Mouse (Mus musculus) heart, embryonic 16.5 days (tissue): Measurements from ENCODE around the gene Efna4. TPM values are rescaled to one million over a fixed set of nuclear protein-coding genes. Genes with fewer than 3 reads are reported as not detected.

ENCODE experiments used
- ATAC-seq: fragments of 200-750 bp; cut with Nextera tagmentation; replicated peaks from 2 replicates; pipeline ENCODE4 v1.8.0; 2017; ENCODE audit warnings: moderate number of reproducible peaks; ENCODE audit not compliant: insufficient read depth, low FRiP score; ENCODE audit errors: extremely low read depth
- H3K27ac ChIP-seq: fragments of 300-500 bp; sonication (generic); 2 replicates; pipeline ENCODE4 v1.5.1; 2014; ENCODE audit warnings: mild to moderate bottlenecking, low read length, control low read depth, moderate library complexity
- H3K27me3 ChIP-seq: fragments of 300-500 bp; sonication (generic); 2 replicates; pipeline ENCODE4 v1.6.1; 2014; ENCODE audit warnings: low read length, mixed read lengths; ENCODE audit not compliant: control insufficient read depth, insufficient read depth
- H3K36me3 ChIP-seq: fragments of 300-500 bp; sonication (generic); 2 replicates; pipeline ENCODE4 v1.6.1; 2014; ENCODE audit not compliant: control insufficient read depth, insufficient read depth
- H3K4me1 ChIP-seq: fragments of 300-500 bp; sonication (generic); 2 replicates; pipeline ENCODE4 v1.6.1; 2014; ENCODE audit warnings: low read length, mixed read lengths; ENCODE audit not compliant: control insufficient read depth, insufficient read depth
- H3K4me2 ChIP-seq: fragments of 300-500 bp; sonication (generic); 2 replicates; pipeline ENCODE4 v1.6.1; 2014; ENCODE audit warnings: low read depth, mild to moderate bottlenecking, control low read depth, low read length
- H3K4me3 ChIP-seq: fragments of 300-500 bp; sonication (generic); 2 replicates; pipeline ENCODE4 v1.5.1; 2014; ENCODE audit warnings: mild to moderate bottlenecking, control low read depth, low read length
- H3K9ac ChIP-seq: fragments of 300-500 bp; sonication (generic); 2 replicates; pipeline ENCODE4 v1.6.1; 2014; ENCODE audit warnings: low read length, control low read depth
- H3K9me3 ChIP-seq: fragments of 300-500 bp; sonication (generic); replicated peaks from 2 replicates; pipeline ENCODE4 v1.6.1; 2016; ENCODE audit warnings: low read length; ENCODE audit not compliant: control insufficient read depth
- WGBS: fragments of 180-500 bp; shearing (Covaris S2); extraction: QIAGEN DNeasy Blood & Tissue Kit; methylation state at CpG from one replicate; pipeline ENCODE4 v1.1.7; 2014; 5-methylcytosine and 5-hydroxymethylcytosine counted together
- polyA plus RNA-seq: library from polyadenylated mRNA; unstranded; fragments of >200 nt; fragmentation: Nextera tagmentation; extraction: Ambion mirVana; gene quantifications from 2 replicates; pipeline ENCODE4 v1.2.1, GENCODE M21; 2015

The Efna4 gene
- polyA plus RNA-seq, 1 experiment from 2014 or later: 5.2 TPM

GRCm38 (mm10) chr3:89295685-89296230 lies 42.1 kb downstream of the Efna4 start:
- 69% methylated on average over 8 of the region's 8 CpGs for WGBS
- ATAC-seq: no peak
- Histone ChIP-seq H3K4me1 (peaks cover 5% of the 10 kb centered on the region; the same call in 1 of the 2 replicates), H3K27me3 (no peaks in the 10 kb centered on the region; the same call in 1 of the 2 replicates), H3K27ac (no peak overlapping the region), H3K4me3 (no peak overlapping the region), H3K9me3 (no peaks in the 10 kb centered on the region), H3K36me3 (no peaks in the 10 kb centered on the region), H3K4me2 (no peak overlapping the region), H3K9ac (no peak overlapping the region)

- no peak for ATAC-seq
- Histone ChIP-seq H3K9me3 (no peaks in the 10 kb centered on the region), H3K4me1 (no peaks in the 10 kb centered on the region), H3K27ac (no peak overlapping the region), H3K36me3 (no peaks in the 10 kb centered on the region), H3K27me3 (no peaks in the 10 kb centered on the region; the same call in 1 of the 2 replicates), H3K9ac (no peak overlapping the region), H3K4me2 (no peak overlapping the region), H3K4me3 (no peak overlapping the region)
- 74% methylated on average over 5 of the region's 5 CpGs for WGBS
These were observed 43.6 kb downstream of the Efna4 start for GRCm38 (mm10) chr3:89294195-89294594.

GRCm38 (mm10) chr3:89293247-89293918 lies 44.4 kb downstream of the Efna4 start:
- no peaks in the 10 kb centered on the region for H3K36me3 ChIP-seq
- no peak for ATAC-seq
- 85% methylated on average over 11 of the region's 11 CpGs for WGBS
- no peaks in the 10 kb centered on the region for H3K9me3 ChIP-seq
- no peak overlapping the region for H3K9ac ChIP-seq
- H3K4me3 ChIP-seq: no peak overlapping the region
- no peak overlapping the region for H3K27ac ChIP-seq
- no peaks in the 10 kb centered on the region for H3K27me3 ChIP-seq
- H3K4me1 ChIP-seq: 0 out of 2 replicates have a peak, but pooled peaks cover 4% of the 10 kb centered on the region
- no peak overlapping the region for H3K4me2 ChIP-seq

- peak; percentile 43; the same call in 1 of the 2 replicates for ATAC-seq
- no peak overlapping the region for H3K4me2 ChIP-seq
- H3K9me3 ChIP-seq: no peaks in the 10 kb centered on the region
- no peak overlapping the region for H3K4me3 ChIP-seq
- WGBS: 67% methylated on average over 5 of the region's 5 CpGs
- H3K36me3 ChIP-seq: no peaks in the 10 kb centered on the region
- no peak overlapping the region for H3K9ac ChIP-seq
- peaks cover 6% of the 10 kb centered on the region; the same call in 1 of the 2 replicates for H3K4me1 ChIP-seq
- H3K27ac ChIP-seq: no peak overlapping the region
- H3K27me3 ChIP-seq: no peaks in the 10 kb centered on the region
These were observed 45.5 kb downstream of the Efna4 start for GRCm38 (mm10) chr3:89292303-89292702.

- 37% methylated on average over 10 of the region's 10 CpGs for WGBS
- no peak overlapping the region for H3K4me2 ChIP-seq
- ATAC-seq: no peak
These were observed 46.0 kb downstream of the Efna4 start for GRCm38 (mm10) chr3:89291874-89292273.

GRCm38 (mm10) chr3:89288503-89288928 lies 49.3 kb downstream of the Efna4 start:
- no peaks in the 10 kb centered on the region for H3K36me3 ChIP-seq
- no peaks in the 10 kb centered on the region for H3K9me3 ChIP-seq
- H3K4me3 ChIP-seq: no peak overlapping the region
- no peak overlapping the region for H3K27ac ChIP-seq
- H3K4me1 ChIP-seq: peaks cover 6% of the 10 kb centered on the region; the same call in 1 of the 2 replicates
- no peak overlapping the region for H3K4me2 ChIP-seq
- ATAC-seq: no peak
- whole genome bisulfite sequencing: 37% methylated on average over 7 of the region's 7 CpGs
- no peak overlapping the region for H3K9ac ChIP-seq
- no peaks in the 10 kb centered on the region for H3K27me3 ChIP-seq

More at GRCm38 (mm10) chr3:89291874-89292273, 46.0 kb downstream of the Efna4 start:
- Histone ChIP-seq H3K27ac (no peak overlapping the region), H3K27me3 (no peaks in the 10 kb centered on the region), H3K4me1 (peaks cover 6% of the 10 kb centered on the region; the same call in 1 of the 2 replicates), H3K9me3 (no peaks in the 10 kb centered on the region), H3K36me3 (no peaks in the 10 kb centered on the region), H3K4me3 (no peak overlapping the region), H3K9ac (no peak overlapping the region)

- Histone ChIP-seq H3K4me2 (no peak overlapping the region), H3K4me3 (no peak overlapping the region), H3K27me3 (peaks cover 2% of the 10 kb centered on the region; the same call in 1 of the 2 replicates), H3K27ac (peak overlapping the region; percentile 59; the same call in 1 of the 2 replicates), H3K4me1 (peaks cover 6% of the 10 kb centered on the region; the same call in 1 of the 2 replicates), H3K9ac (no peak overlapping the region), H3K36me3 (no peaks in the 10 kb centered on the region), H3K9me3 (no peaks in the 10 kb centered on the region)
- no peak for ATAC-seq
- WGBS: 52% methylated on average over 5 of the region's 5 CpGs
These were observed 50.5 kb downstream of the Efna4 start for GRCm38 (mm10) chr3:89287286-89287685.

- ATAC-seq: no peak
- Histone ChIP-seq H3K4me3 (no peak overlapping the region), H3K27me3 (peaks cover 2% of the 10 kb centered on the region; the same call in 1 of the 2 replicates)
These were observed 52.3 kb downstream of the Efna4 start for GRCm38 (mm10) chr3:89285526-89285925.

GRCm38 (mm10) chr3:89284261-89284660 lies 53.6 kb downstream of the Efna4 start:
- H3K36me3 ChIP-seq: no peaks in the 10 kb centered on the region
- ATAC-seq: no peak
- 80% methylated on average over 3 of the region's 3 CpGs for WGBS
- H3K4me2 ChIP-seq: no peak overlapping the region
- H3K9me3 ChIP-seq: no peaks in the 10 kb centered on the region
- H3K27ac ChIP-seq: no peak overlapping the region
- H3K4me3 ChIP-seq: no peak overlapping the region
- peaks cover 2% of the 10 kb centered on the region; the same call in 1 of the 2 replicates for H3K27me3 ChIP-seq
- no peak overlapping the region for H3K9ac ChIP-seq
- peaks cover 13% of the 10 kb centered on the region for H3K4me1 ChIP-seq

More at GRCm38 (mm10) chr3:89285526-89285925, 52.3 kb downstream of the Efna4 start:
- H3K27ac ChIP-seq: no peak overlapping the region
- H3K9me3 ChIP-seq: no peaks in the 10 kb centered on the region
- peaks cover 13% of the 10 kb centered on the region for H3K4me1 ChIP-seq
- no peaks in the 10 kb centered on the region for H3K36me3 ChIP-seq
- 50% methylated on average over 2 of the region's 2 CpGs for WGBS
- H3K4me2 ChIP-seq: no peak overlapping the region
- H3K9ac ChIP-seq: no peak overlapping the region
